Mouse (Mus musculus): ENCODE results near the gene Hrh2.

GRCm38 (mm10) chr13:54257580-54258223 lies 65.8 kb downstream of the Hrh2 start:
- no peak for TF ChIP-seq CTCF (IDR thresholded peaks at IDR 0.05; ENCODE audit: borderline replicate concordance, insufficient read depth, low read length)
- no peak for TF ChIP-seq POLR2A (IDR thresholded peaks at IDR 0.05; ENCODE audit: low read depth, low read length)
